Mouse (Mus musculus) stomach, embryonic 14.5 days (tissue): Measurements from ENCODE around the gene Rorb. TPM values are rescaled to one million over a fixed set of nuclear protein-coding genes. Genes with fewer than 3 reads are reported as not detected.
A peak's percentile ranks its signal among the peaks of the same experiment; 100 is the strongest.

ENCODE experiments used
- ATAC-seq: fragments of 200-750 bp; cut with Nextera tagmentation; 2 replicates; pipeline ENCODE4 v1.8.0; 2017; ENCODE audit warnings: low read depth, moderate TSS enrichment; ENCODE audit not compliant: insufficient number of reproducible peaks, insufficient read depth, low FRiP score
- H3K27ac ChIP-seq: fragments of 300-500 bp; sonication (generic); 2 replicates; pipeline ENCODE4 v1.5.1; 2014; ENCODE audit warnings: mild to moderate bottlenecking, low read length, moderate library complexity, mixed read lengths
- H3K27me3 ChIP-seq: fragments of 300-500 bp; sonication (generic); 2 replicates; pipeline ENCODE4 v1.6.1; 2014; ENCODE audit warnings: low read length, control low read depth, mixed read lengths; ENCODE audit not compliant: control insufficient read depth, insufficient read depth
- H3K36me3 ChIP-seq: fragments of 300-500 bp; sonication (generic); 2 replicates; pipeline ENCODE4 v1.6.1; 2014; ENCODE audit warnings: mild to moderate bottlenecking, control low read depth, low read length, moderate library complexity, mixed read lengths; ENCODE audit not compliant: control insufficient read depth, insufficient read depth
- H3K4me1 ChIP-seq: fragments of 300-500 bp; sonication (generic); 2 replicates; pipeline ENCODE4 v1.6.1; 2014; ENCODE audit warnings: low read length, control low read depth, mixed read lengths; ENCODE audit not compliant: control insufficient read depth, insufficient read depth
- H3K4me2 ChIP-seq: fragments of 300-500 bp; sonication (generic); replicated peaks from 2 replicates; pipeline ENCODE4 v1.6.1; 2014; ENCODE audit warnings: low read depth, low read length, control low read depth
- H3K4me3 ChIP-seq: fragments of 300-500 bp; sonication (generic); 2 replicates; pipeline ENCODE4 v1.5.1; 2014; ENCODE audit warnings: low read depth, low read length, control low read depth
- H3K9ac ChIP-seq: fragments of 300-500 bp; sonication (generic); replicated peaks from 2 replicates; pipeline ENCODE4 v1.6.1; 2014; ENCODE audit warnings: low read depth, mild to moderate bottlenecking, control low read depth, low read length, moderate library complexity, mixed read lengths
- H3K9me3 ChIP-seq: fragments of 300-500 bp; sonication (generic); 2 replicates; pipeline ENCODE4 v1.6.1; 2016; ENCODE audit warnings: low read depth, low read length, control low read depth; ENCODE audit not compliant: control insufficient read depth
- WGBS: fragments of 180-500 bp; shearing (Covaris S2); extraction: QIAGEN DNeasy Blood & Tissue Kit; methylation state at CpG from one replicate; pipeline ENCODE4 v1.1.7; 2014; 5-methylcytosine and 5-hydroxymethylcytosine counted together
- polyA plus RNA-seq: library from polyadenylated mRNA; unstranded; fragments of >200 nt; fragmentation: Nextera tagmentation; extraction: Ambion mirVana; gene quantifications from 2 replicates; pipeline ENCODE4 v1.2.1, GENCODE M21; 2014

The Rorb gene
- polyA plus RNA-seq, 1 experiment from 2014 or later, result 0.69 TPM

DNA sequence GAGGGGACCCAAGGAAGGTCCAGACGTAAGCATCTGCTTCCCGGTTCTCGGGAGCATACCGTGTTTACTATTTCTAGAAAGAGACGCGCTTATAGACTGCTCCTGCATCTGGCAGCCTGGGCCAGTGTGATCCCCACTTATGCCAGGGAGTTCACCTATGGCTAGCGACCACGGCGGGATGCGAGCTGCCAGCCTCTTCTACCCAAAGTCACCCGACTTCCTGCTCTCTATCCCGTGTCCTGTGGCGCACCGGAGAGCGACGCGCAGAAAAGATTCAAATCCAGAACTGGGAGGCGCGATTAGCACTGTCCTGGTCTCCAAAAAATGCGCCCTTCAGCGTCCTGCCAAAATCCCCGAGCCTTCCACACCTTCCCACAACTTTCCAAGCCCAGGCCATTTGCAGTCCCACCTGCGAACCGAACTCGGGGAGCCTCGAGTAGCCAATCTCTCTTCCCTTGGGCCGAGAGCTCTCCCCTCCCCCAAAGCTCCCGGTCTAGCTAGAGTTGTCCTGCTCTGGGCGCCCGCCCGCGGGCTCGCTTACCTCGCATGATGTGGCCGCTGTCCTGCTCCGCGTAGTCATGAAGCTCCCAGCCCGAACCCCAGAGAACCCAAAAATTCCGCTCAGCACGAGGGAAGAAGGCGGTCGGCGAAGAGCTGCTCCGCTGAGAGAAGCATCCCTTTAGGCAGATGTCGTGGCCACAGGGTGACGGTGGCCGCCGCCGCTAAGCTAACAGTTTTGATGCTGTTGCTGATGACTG is 806 bp downstream of the Rorb start:
- H3K36me3 ChIP-seq, result no peaks in the 10 kb centered on the region
- peak overlapping the region; percentile 91 for H3K4me2 ChIP-seq
- peaks cover 19% of the 10 kb centered on the region; the same call in 1 of the 2 replicates for H3K27me3 ChIP-seq
- peak overlapping the region; percentile 43 for H3K4me3 ChIP-seq
- 1% methylated on average over 49 of the region's 49 CpGs for WGBS
- no peaks in the 10 kb centered on the region for H3K9me3 ChIP-seq
- no peak overlapping the region for H3K27ac ChIP-seq
- no peak overlapping the region; the same call in 1 of the 2 replicates for H3K9ac ChIP-seq
- 0 out of 2 replicates have a peak, but pooled peaks have one; percentile 31 for ATAC-seq
- no peaks in the 10 kb centered on the region for H3K4me1 ChIP-seq

DNA sequence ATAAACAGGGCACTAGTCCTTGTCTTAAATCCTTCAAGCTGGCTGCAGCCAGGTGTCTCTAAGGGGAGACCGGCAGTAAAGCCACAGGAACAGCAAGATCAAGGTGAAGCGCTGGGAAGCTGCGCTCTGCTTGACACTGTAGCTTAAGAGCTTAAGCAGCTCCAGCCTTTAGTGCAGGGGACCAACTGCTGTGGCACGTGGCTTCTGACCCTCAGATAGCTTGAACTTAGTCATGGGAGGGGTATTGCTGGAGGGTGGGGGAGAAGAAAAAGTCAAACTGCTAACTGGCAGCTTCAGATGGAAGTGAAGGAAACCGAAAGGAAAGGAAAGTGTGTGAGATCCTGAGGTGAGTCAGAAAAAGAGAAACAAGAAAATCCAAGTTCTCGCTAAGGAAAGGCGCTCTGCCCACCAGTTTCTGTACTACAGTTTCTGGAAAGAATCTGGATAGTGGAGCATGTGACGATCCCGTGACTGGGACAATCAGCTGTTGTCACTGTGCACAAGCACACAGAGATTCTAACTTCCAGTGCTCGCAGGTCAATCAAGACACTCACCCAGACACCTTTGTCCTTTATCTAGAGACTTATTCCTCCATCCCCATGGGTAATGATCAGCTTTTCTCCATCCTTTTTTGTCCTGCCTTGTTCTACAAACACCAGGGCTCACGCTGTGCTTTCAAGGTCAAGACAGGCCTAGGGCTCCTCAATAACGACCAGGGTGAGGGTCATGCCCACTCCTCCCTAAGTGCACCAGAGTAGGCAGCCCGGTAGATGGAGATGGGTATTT is 2.2 kb downstream of the Rorb start:
- Histone ChIP-seq H3K36me3 (no peaks in the 10 kb centered on the region), H3K4me1 (no peaks in the 10 kb centered on the region), H3K27ac (no peak overlapping the region), H3K9ac (no peak overlapping the region), H3K9me3 (no peaks in the 10 kb centered on the region), H3K27me3 (peaks cover 19% of the 10 kb centered on the region; the same call in 1 of the 2 replicates), H3K4me3 (no peak overlapping the region), H3K4me2 (no peak overlapping the region)
- WGBS, result 40% methylated on average over 13 of the region's 13 CpGs
- no peak for ATAC-seq

DNA sequence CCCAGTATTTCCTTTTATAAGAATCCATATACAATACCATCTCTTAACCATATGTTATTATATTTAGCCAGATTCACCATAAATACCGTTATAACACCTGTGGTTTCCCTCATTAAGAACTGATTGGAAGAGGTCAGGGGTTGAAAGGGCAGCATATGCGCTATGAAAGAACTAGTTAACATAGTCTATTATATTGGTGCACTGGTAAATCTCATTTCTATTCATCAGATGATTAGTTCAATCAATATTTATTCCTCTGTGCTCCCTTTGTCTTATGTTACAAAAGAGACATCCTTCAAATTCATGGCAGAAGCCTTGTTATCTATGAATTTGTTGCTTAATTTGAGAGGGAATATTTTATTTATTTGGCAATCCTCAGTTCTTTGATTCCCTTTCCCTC is 6.4 kb downstream of the Rorb start:
- H3K36me3 ChIP-seq, result no peaks in the 10 kb centered on the region
- H3K27ac ChIP-seq, result no peak overlapping the region
- ATAC-seq, result no peak
- no peak overlapping the region for H3K4me2 ChIP-seq
- peaks cover 18% of the 10 kb centered on the region; the same call in 1 of the 2 replicates for H3K27me3 ChIP-seq
- 87% methylated on average over 2 of the region's 2 CpGs for WGBS
- H3K9me3 ChIP-seq, result no peaks in the 10 kb centered on the region
- no peak overlapping the region for H3K4me3 ChIP-seq
- H3K4me1 ChIP-seq, result no peaks in the 10 kb centered on the region
- no peak overlapping the region for H3K9ac ChIP-seq

DNA sequence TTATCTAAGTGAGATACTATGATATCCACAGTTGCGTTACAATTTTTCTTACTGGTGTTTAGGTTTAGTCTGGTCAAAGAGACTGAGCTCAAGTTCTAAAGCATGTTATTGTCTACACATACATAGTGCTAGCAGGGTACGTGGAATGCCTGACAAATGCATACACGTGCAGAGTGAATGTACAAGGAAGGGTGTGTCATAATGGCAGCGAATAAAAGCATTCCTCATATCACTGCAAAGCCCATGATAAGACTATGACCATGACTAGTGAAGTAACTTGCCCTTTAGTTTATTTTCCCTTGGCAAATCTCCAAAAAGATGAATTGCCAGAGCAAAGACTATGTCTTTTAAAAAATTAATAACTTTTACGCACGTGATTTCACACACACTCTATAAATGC is 13.8 kb downstream of the Rorb start:
- H3K4me1 ChIP-seq, result no peaks in the 10 kb centered on the region
- no peak for ATAC-seq
- no peaks in the 10 kb centered on the region for H3K36me3 ChIP-seq
- no peak overlapping the region for H3K27ac ChIP-seq
- 66% methylated on average over 6 of the region's 6 CpGs for WGBS
- no peak overlapping the region for H3K4me3 ChIP-seq
- H3K4me2 ChIP-seq, result no peak overlapping the region
- H3K27me3 ChIP-seq, result no peaks in the 10 kb centered on the region
- H3K9ac ChIP-seq, result no peak overlapping the region
- no peaks in the 10 kb centered on the region for H3K9me3 ChIP-seq

DNA sequence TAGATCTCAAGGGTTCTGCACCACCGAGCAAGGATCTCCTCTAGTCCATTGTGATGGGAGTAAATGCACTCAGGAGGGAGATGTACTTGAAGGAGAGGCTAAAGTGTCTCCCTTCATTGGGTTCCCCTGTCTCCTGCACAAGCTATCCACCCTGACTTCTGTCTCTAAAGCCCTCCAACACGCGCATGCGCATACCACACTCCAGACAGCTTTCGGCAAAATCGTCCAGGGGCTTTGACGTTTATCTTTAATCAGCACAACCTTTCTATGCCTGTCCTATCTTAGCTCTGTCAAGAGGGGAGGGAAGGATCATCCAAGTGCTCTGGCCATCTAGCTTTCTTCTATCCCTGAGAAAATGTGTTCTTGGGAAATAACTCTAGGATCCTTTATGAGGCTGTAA is 21.6 kb downstream of the Rorb start:
- Histone ChIP-seq H3K9me3 (no peaks in the 10 kb centered on the region), H3K4me1 (no peaks in the 10 kb centered on the region), H3K9ac (no peak overlapping the region), H3K27me3 (no peaks in the 10 kb centered on the region), H3K4me2 (no peak overlapping the region), H3K36me3 (no peaks in the 10 kb centered on the region), H3K4me3 (no peak overlapping the region), H3K27ac (no peak overlapping the region)
- 84% methylated on average over 7 of the region's 7 CpGs for WGBS
- no peak for ATAC-seq

DNA sequence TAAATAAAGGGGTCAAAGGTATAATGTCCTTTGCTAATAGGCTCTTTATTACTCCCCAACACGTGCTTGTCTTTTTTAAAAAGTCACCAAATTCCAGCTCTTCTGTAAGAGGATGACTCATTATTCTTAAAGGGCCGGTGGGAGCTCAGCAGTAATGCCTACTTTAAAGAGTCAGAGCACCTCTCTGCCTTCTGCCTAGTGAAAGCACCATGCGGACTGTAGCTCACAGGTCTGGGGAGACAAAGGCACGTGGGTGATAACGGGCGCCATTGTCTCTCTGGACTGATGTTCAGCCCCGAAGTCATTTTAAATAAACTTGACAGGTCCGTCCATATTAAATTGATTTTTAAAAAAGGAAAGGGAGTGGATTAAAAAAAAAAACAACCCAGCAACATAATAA is 33.1 kb downstream of the Rorb start:
- no peaks in the 10 kb centered on the region for H3K4me1 ChIP-seq
- H3K9me3 ChIP-seq, result no peaks in the 10 kb centered on the region
- no peak overlapping the region for H3K4me3 ChIP-seq
- H3K9ac ChIP-seq, result no peak overlapping the region
- ATAC-seq, result no peak
- H3K36me3 ChIP-seq, result no peaks in the 10 kb centered on the region
- H3K27me3 ChIP-seq, result no peaks in the 10 kb centered on the region
- WGBS, result 71% methylated on average over 8 of the region's 8 CpGs
- no peak overlapping the region for H3K27ac ChIP-seq
- H3K4me2 ChIP-seq, result no peak overlapping the region

DNA sequence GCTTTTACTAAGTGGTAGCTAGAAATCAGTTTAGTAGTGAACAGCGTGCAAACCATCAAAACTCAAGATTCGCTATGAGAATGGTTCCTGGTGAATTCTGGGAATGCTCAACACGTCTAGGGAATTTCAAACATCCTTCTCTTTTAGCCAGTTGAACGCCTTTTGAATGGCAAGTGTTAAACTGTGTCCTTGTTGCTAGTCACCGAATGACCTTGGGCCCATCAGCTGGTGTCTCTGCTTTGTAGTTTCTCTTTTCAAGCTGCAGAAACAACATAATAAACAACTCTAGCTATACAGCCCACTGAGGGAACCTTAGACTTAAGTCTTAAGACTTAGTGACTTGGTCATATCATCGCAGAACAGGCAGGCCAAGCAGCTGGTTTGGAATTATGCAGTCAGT is 36.2 kb downstream of the Rorb start:
- Histone ChIP-seq H3K4me2 (no peak overlapping the region), H3K4me3 (no peak overlapping the region), H3K27ac (no peak overlapping the region), H3K9me3 (no peaks in the 10 kb centered on the region), H3K4me1 (no peaks in the 10 kb centered on the region), H3K9ac (no peak overlapping the region), H3K36me3 (no peaks in the 10 kb centered on the region), H3K27me3 (no peaks in the 10 kb centered on the region)
- ATAC-seq, result no peak
- WGBS, result 79% methylated on average over 6 of the region's 6 CpGs

DNA sequence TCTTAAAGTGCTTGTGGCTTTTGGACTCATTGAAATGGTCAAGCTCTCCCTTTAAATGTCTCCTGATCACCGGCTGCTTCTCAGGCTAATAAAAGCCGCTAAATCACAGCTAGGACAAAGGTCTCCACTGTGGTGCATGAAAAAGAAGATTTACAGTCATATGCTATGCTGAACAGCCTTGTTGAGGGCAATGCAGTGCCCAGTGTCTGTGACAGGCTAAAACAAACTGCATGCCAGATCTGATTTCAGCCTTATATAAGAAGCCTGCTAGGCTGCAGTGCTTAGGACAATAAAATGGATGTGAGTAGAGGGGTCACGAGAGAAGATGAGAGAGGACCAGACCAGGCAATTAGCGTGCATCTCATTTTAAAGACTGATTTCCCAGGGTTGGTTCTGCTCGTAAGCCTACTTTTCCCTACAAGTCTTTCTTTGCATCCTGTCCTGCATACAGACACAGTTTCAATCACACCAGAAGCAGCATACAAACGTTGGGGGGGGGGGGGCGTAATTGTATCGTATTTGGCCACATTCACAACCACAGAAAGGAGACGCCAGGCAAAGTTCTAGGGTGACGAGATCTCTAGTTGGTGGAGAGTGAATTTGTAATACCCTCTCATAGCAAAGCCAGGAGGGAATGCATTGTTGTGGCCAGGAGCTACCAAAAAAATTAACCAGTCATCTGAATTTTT is 52.1 kb downstream of the Rorb start:
- no peaks in the 10 kb centered on the region for H3K36me3 ChIP-seq
- no peaks in the 10 kb centered on the region for H3K27me3 ChIP-seq
- H3K4me3 ChIP-seq, result no peak overlapping the region
- H3K27ac ChIP-seq, result no peak overlapping the region
- no peak overlapping the region for H3K4me2 ChIP-seq
- no peak for ATAC-seq
- H3K9ac ChIP-seq, result no peak overlapping the region
- no peaks in the 10 kb centered on the region for H3K9me3 ChIP-seq
- H3K4me1 ChIP-seq, result no peaks in the 10 kb centered on the region
- 67% methylated on average over 10 of the region's 10 CpGs for WGBS
